Mouse (Mus musculus): ENCODE results near the gene Zfp326. TPM values are rescaled to one million over a fixed set of nuclear protein-coding genes. Genes with fewer than 3 reads are reported as not detected.

Gene Zfp326
- total and polyA plus RNA-seq, 2 experiments from 2014 or later, result 11.4 to 42.3 TPM

- Histone ChIP-seq H3K9me3 (ENCODE audit: low read length) (no peaks in the 10 kb centered on the region), H3K4me2 (ENCODE audit: low read depth, low read length) (no peak overlapping the region), H3K27ac (no peak overlapping the region), H3K4me1 (ENCODE audit: insufficient read depth, low read length) (no peaks in the 10 kb centered on the region), H3K36me3 (ENCODE audit: insufficient read depth, low read length) (peaks cover 39% of the 10 kb centered on the region), H3K4me3 (ENCODE audit: low read length) (no peak overlapping the region), H3K27me3 (ENCODE audit: insufficient read depth, low read length) (no peaks in the 10 kb centered on the region), H3K9ac (replicated peaks; ENCODE audit: low read length) (no peak overlapping the region)
- whole genome bisulfite sequencing, result 90% methylated on average over 5 of the region's 5 CpGs
- ATAC-seq (no peak), DNase-seq (ENCODE audit: low spot score) (no peak)
- no peak for TF ChIP-seq CTCF (IDR thresholded peaks at IDR 0.05; ENCODE audit: low read depth)
Observed at GRCm38 (mm10) chr5:105911498-105911897, 35.1 kb downstream of the Zfp326 start.

DNA sequence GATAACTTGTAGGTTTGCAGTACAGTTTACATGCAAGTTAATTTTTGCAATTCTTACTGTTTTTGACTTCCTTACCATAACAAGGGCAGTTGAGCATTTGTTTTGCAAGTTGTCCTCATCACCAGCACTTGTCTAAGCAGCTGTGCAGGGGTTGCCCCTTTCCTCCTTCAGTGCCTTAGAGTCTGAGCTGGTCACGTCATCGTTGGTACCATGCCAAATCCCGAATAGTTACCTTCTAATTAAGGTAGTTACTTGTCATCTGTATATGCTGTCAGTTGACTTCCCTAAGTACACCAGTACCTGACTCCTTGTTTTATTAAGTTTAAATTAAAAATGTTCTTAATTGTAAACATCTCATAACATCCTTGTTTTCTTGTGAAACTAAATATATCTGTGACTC, 41.0 kb downstream of the Zfp326 start:
- no peaks in the 10 kb centered on the region for H3K4me1 ChIP-seq (ENCODE audit: insufficient read depth, low read length)
- 87% methylated on average over 3 of the region's 3 CpGs for WGBS
- no peaks in the 10 kb centered on the region for H3K27me3 ChIP-seq (ENCODE audit: insufficient read depth, low read length)
- no peak overlapping the region for H3K4me3 ChIP-seq (ENCODE audit: low read length)
- H3K27ac ChIP-seq, result no peak overlapping the region
- H3K36me3 ChIP-seq (ENCODE audit: insufficient read depth, low read length), result peaks cover 26% of the 10 kb centered on the region
- DNase-seq (ENCODE audit: low spot score) (no peak), ATAC-seq (no peak)
- H3K9ac ChIP-seq (replicated peaks; ENCODE audit: low read length), result no peak overlapping the region
- no peak for TF ChIP-seq CTCF (IDR thresholded peaks at IDR 0.05; ENCODE audit: low read depth)
- no peaks in the 10 kb centered on the region for H3K9me3 ChIP-seq (ENCODE audit: low read length)
- no peak overlapping the region for H3K4me2 ChIP-seq (ENCODE audit: low read depth, low read length)

GRCm38 (mm10) chr5:105918289-105918688, 41.9 kb downstream of the Zfp326 start:
- Histone ChIP-seq H3K9ac (replicated peaks; ENCODE audit: low read length) (no peak overlapping the region), H3K4me2 (ENCODE audit: low read depth, low read length) (no peak overlapping the region), H3K4me3 (ENCODE audit: low read length) (no peak overlapping the region), H3K27ac (no peak overlapping the region), H3K36me3 (ENCODE audit: insufficient read depth, low read length) (peaks cover 19% of the 10 kb centered on the region), H3K4me1 (ENCODE audit: insufficient read depth, low read length) (no peaks in the 10 kb centered on the region), H3K27me3 (ENCODE audit: insufficient read depth, low read length) (no peaks in the 10 kb centered on the region), H3K9me3 (ENCODE audit: low read length) (no peaks in the 10 kb centered on the region)
- TF ChIP-seq CTCF (IDR thresholded peaks at IDR 0.05; ENCODE audit: low read depth), result peak; percentile 72
- ATAC-seq (no peak), DNase-seq (ENCODE audit: low spot score) (peak; percentile 23)
- WGBS, result 83% methylated on average over 6 of the region's 6 CpGs

- no peak for TF ChIP-seq CTCF (IDR thresholded peaks at IDR 0.05; ENCODE audit: low read depth)
- ATAC-seq, result no peak
- 36% methylated on average over 12 of the region's 12 CpGs for WGBS
- no peak overlapping the region for H3K27ac ChIP-seq
- no peak overlapping the region for H3K4me2 ChIP-seq (ENCODE audit: low read depth, low read length)
- no peaks in the 10 kb centered on the region for H3K9me3 ChIP-seq (ENCODE audit: low read length)
- H3K9ac ChIP-seq (replicated peaks; ENCODE audit: low read length), result no peak overlapping the region
- no peak overlapping the region for H3K4me3 ChIP-seq (ENCODE audit: low read length)
- no peaks in the 10 kb centered on the region for H3K4me1 ChIP-seq (ENCODE audit: insufficient read depth, low read length)
- H3K27me3 ChIP-seq (ENCODE audit: insufficient read depth, low read length), result no peaks in the 10 kb centered on the region
- DNase-seq (ENCODE audit: low spot score), result peak; percentile 25
- H3K36me3 ChIP-seq (ENCODE audit: insufficient read depth, low read length), result peaks cover 11% of the 10 kb centered on the region; the same call in 1 of the 2 replicates
Observed at GRCm38 (mm10) chr5:105922818-105923487, 46.6 kb downstream of the Zfp326 start.

DNA sequence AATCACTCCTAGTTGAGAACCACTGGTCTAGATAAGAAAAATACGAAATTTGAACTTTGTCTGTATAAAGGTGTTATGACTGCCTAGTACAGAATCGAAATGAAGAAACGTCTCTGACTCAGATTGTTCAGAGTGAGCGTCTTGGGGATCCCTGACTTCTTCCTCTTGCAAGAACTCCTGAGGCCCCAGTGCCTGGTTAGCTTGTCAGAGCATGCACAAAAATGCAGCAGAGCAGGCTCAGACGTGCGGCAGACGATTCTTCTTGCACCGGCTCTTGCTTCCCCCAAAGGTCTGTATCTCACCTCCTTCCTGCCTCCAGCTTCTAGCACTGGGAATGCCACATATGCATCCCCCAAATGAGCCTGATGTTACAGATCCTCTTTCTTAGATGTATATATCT, 48.0 kb downstream of the Zfp326 start:
- no peak overlapping the region for H3K4me2 ChIP-seq (ENCODE audit: low read depth, low read length)
- no peaks in the 10 kb centered on the region for H3K4me1 ChIP-seq (ENCODE audit: insufficient read depth, low read length)
- 88% methylated on average over 8 of the region's 8 CpGs for WGBS
- no peaks in the 10 kb centered on the region for H3K9me3 ChIP-seq (ENCODE audit: low read length)
- ATAC-seq (no peak), DNase-seq (ENCODE audit: low spot score) (no peak)
- no peak for TF ChIP-seq CTCF (IDR thresholded peaks at IDR 0.05; ENCODE audit: low read depth)
- H3K4me3 ChIP-seq (ENCODE audit: low read length), result no peak overlapping the region
- no peak overlapping the region for H3K9ac ChIP-seq (replicated peaks; ENCODE audit: low read length)
- H3K27me3 ChIP-seq (ENCODE audit: insufficient read depth, low read length), result no peaks in the 10 kb centered on the region
- peaks cover 6% of the 10 kb centered on the region; the same call in 1 of the 2 replicates for H3K36me3 ChIP-seq (ENCODE audit: insufficient read depth, low read length)
- no peak overlapping the region for H3K27ac ChIP-seq

- H3K4me1 ChIP-seq (ENCODE audit: insufficient read depth, low read length), result no peaks in the 10 kb centered on the region
- H3K9me3 ChIP-seq (ENCODE audit: low read length), result no peaks in the 10 kb centered on the region
- 64% methylated on average over 14 of the region's 14 CpGs for WGBS
- no peak overlapping the region for H3K27ac ChIP-seq
- 0 out of 2 replicates have a peak, but pooled peaks cover 5% of the 10 kb centered on the region for H3K36me3 ChIP-seq (ENCODE audit: insufficient read depth, low read length)
- H3K4me2 ChIP-seq (ENCODE audit: low read depth, low read length), result no peak overlapping the region
- ATAC-seq, result peak; percentile 68; the same call in 1 of the 2 replicates
- peak; percentile 72 for TF ChIP-seq CTCF (IDR thresholded peaks at IDR 0.05; ENCODE audit: low read depth)
- no peak overlapping the region for H3K9ac ChIP-seq (replicated peaks; ENCODE audit: low read length)
- peak; percentile 62 for DNase-seq (ENCODE audit: low spot score)
- H3K4me3 ChIP-seq (ENCODE audit: low read length), result no peak overlapping the region
- H3K27me3 ChIP-seq (ENCODE audit: insufficient read depth, low read length), result no peaks in the 10 kb centered on the region
Observed at GRCm38 (mm10) chr5:105925568-105926255, 49.3 kb downstream of the Zfp326 start.

DNA sequence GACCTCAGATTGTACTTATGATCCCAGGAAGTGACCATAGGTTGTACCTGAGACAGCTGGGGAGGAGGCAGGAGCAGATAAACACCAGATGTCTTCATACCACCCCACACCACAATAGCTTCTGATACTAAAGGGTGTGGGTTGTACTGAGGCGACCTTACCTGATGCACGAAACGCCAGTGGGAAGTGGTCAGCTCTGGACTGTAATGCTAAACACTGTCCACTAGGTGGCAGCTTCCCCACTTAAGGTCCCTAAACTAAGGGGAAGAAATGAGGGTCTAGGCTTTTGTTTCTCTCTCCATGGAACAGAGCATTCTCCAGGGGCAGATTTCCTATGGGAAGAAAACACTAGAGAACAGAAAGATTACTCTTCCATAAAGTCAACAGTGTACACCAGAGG, 53.9 kb downstream of the Zfp326 start:
- H3K4me3 ChIP-seq (ENCODE audit: low read length), result no peak overlapping the region
- H3K4me1 ChIP-seq (ENCODE audit: insufficient read depth, low read length), result no peaks in the 10 kb centered on the region
- H3K9ac ChIP-seq (replicated peaks; ENCODE audit: low read length), result no peak overlapping the region
- H3K4me2 ChIP-seq (ENCODE audit: low read depth, low read length), result no peak overlapping the region
- no peak overlapping the region for H3K27ac ChIP-seq
- no peaks in the 10 kb centered on the region for H3K36me3 ChIP-seq (ENCODE audit: insufficient read depth, low read length)
- no peaks in the 10 kb centered on the region; the same call in 1 of the 2 replicates for H3K9me3 ChIP-seq (ENCODE audit: low read length)
- H3K27me3 ChIP-seq (ENCODE audit: insufficient read depth, low read length), result no peaks in the 10 kb centered on the region
- peak; percentile 62 for DNase-seq (ENCODE audit: low spot score)
- 41% methylated on average over 3 of the region's 3 CpGs for WGBS
- no peak for ATAC-seq
- TF ChIP-seq CTCF (IDR thresholded peaks at IDR 0.05; ENCODE audit: low read depth), result peak; percentile 82

Data from hindbrain, postnatal 0 days (tissue).